Mouse (Mus musculus) bone marrow macrophage, adult 2 months (primary cell): ENCODE results near the gene Ctr9.

Experiments
- CTCF ChIP-seq: IDR thresholded peaks from 2 replicates; pipeline ENCODE4 v1.5.1; 2012; ENCODE audit warnings: low read depth, mild to moderate bottlenecking, low read length, moderate library complexity
- POLR2A ChIP-seq: IDR thresholded peaks from 2 replicates; pipeline ENCODE4 v1.6.1; 2012; ENCODE audit warnings: mild to moderate bottlenecking, low read depth, low read length, borderline replicate concordance

DNA sequence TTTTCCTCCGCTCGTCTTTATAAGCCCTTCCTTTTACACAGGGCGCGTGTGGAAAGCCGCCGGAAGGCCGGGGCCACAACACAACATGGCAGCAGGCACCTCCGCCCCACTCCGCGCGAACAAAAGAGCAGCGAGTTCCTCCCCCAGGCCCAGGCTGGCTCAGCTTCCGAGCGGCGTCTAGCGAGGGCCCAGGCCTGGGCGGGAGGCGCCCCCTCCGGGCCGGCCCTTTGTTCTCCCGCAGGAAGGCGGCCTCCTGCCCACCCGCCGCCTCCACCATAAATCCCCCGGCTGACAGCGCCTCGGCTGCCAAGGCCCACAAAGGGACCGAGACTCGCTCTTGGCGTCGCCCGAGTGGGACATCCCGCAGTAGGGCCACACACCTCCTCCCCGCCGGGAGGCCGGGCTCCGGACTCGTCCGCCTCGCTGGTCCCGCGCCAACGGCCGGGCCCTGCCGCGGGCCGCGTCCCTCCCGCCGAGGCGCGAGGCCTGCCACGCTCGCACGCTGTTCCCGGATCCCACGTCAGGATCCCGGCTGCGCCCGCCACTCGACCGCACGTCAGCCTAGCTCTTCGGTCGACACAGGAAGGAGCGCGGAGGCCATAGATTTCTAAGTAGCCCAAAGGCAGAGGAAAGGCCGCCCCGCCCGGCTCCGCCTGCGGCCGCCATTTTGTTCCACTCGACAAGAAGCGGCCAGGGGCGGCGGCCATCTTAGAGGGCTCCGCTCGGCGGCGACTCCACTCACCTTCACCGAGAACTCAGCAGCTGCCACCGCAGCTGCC, 53.5 kb downstream of the Ctr9 start:
- TF ChIP-seq CTCF (no peak), POLR2A (no peak)
